Mouse (Mus musculus): ENCODE data around the gene Dkk3.
"Not testable (repeated sequence)": the region's sequence is repeated elsewhere in the genome, so short reads cannot be mapped to it uniquely, and the experiment has no call there.

Dkk3 gene

GRCm38 (mm10) chr7:112130660-112131059, 28.2 kb downstream of the Dkk3 start:
- in situ Hi-C loops (cut with MboI, MseI): no loop called here

- in situ Hi-C loops (cut with MboI, MseI): no loop called here
Observed at GRCm38 (mm10) chr7:112129851-112130250, 29.0 kb downstream of the Dkk3 start.

- in situ Hi-C loops (cut with MboI, MseI): no loop called here
Observed at GRCm38 (mm10) chr7:112128810-112129209, 30.0 kb downstream of the Dkk3 start.

GRCm38 (mm10) chr7:112127954-112128353, 30.9 kb downstream of the Dkk3 start:
- in situ Hi-C loops (cut with MboI, MseI): no loop called here

DNA sequence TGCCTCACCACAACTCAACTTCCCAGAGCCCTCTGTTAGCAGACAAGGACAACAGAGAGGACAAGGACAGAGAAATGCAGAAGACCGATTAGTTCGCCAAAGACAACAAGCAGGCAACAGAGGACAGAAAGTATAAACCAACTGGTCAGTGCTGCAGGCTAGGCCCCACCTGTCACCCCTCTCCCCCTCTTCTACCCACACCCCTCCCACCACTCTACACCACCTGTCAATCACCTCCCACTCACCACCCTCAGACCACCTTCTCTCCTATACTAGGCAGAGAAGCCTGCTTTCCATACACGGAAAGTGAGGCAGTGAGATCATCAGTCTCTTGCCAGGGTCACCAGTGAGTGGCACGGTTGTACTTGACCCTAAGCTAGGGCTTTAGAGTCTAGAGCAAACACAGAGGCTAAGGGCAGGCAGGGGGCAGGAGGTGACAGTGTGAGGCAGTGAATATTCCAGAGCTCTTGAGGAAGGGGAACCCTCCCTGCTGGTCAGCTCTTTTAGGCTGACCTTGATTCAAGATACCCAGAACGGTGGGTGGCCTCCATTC, 31.7 kb downstream of the Dkk3 start:
- in situ Hi-C loops (cut with MboI, MseI): no loop called here

- in situ Hi-C loops (cut with MboI, MseI): no loop called here
Observed at GRCm38 (mm10) chr7:112125625-112126260, 33.1 kb downstream of the Dkk3 start.

GRCm38 (mm10) chr7:112123612-112124011, 35.2 kb downstream of the Dkk3 start:
- in situ Hi-C loops (cut with MboI, MseI): no loop called here

DNA sequence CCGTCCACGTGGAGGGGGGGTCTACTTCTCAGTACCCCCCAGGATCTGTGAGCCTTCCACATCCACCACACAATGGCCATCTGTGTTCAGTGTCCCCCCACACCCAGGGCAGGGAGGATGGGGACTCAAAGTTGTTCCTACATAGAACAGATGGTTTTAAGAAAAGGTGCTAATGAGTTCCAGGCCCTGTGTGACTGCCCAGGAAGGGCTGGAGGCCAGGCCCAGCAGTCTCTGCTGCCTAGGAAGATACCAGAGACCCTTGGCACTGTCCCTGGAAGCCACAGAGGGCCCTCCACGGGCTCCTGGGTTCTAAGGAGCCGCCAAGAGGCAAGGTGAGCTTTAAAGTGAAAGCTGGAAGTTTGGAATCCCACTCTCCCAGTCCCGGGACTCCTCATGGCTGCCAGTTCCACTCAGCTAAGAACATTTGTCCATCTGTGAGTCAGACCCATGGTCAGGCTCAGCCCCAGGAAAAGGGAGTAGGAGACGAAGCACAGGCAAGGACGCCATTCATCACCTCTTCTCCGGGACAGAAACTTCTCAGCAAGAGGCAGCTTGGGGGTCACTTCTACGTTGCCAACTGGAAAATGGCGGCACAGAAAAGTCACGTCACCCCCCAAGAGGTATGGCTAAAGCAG, 36.9 kb downstream of the Dkk3 start:
- in situ Hi-C loops (cut with MboI, MseI): no loop called here

- in situ Hi-C loops (cut with MboI, MseI): no loop called here
Observed at GRCm38 (mm10) chr7:112120861-112121810, 37.7 kb downstream of the Dkk3 start.

DNA sequence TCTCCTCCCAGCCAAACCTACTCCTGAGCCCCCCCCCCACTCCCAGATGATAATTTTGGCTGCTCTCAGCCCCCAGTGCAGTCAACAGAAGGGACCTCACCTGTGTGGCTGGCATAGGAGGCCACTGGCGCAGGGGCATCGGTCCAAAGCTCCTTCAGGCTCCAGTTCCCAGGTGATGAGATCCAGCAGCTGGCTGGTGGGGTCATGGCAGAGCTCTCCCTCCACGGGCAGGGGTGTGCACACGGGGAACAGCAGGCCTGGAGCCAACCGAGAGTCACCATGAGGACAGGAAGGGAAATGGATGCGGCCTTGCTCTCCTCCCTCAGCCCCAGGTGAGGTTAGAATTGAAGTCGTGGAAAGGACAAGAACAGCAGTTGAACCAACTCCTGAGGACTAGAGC, 39.6 kb downstream of the Dkk3 start:
- in situ Hi-C loops (cut with MboI, MseI): no loop called here

DNA sequence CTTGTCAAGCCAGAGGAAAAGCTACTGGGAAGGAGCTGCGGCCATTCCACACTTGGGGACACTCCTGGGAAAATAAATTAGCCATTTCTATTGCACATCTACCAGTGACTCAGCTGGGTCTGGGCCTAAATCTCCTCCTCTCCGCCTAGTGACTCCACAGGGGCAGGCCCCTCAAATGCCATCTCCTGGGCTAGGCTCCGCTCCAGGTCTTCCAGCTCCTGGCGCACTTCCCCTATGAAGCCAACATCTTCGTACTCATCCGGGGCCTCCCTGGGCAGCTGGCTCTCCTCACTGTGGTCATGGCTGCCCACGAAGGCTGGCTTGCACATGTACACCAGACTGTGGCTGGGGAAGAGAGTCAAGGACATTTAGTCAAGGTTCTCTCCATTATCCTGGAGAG, 40.8 kb downstream of the Dkk3 start:
- in situ Hi-C loops (cut with MboI, MseI): no loop called here

DNA sequence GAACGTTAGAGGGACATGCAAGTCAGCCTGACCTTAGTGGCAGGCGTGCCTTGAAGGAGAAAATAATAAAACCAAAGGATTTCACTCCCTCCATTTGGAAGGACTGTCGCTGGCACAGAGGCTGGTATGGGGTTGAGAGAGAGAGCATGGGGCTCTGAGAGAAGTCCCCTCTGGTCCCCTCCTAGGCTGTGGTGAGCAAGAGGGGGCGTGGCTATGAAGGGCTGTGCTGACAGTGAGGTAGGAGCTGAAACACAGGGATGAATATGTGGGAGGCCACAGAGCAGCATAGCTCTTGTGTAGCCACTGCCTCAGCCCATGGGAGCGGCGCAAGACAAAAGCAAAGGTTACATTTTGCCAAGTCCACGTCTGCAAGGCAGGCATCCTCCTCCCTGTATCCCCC, 41.4 kb downstream of the Dkk3 start:
- in situ Hi-C loops (cut with MboI, MseI): no loop called here

GRCm38 (mm10) chr7:112110638-112111372, 48.1 kb downstream of the Dkk3 start:
- in situ Hi-C loops (cut with MboI, MseI): no loop called here

GRCm38 (mm10) chr7:112108757-112109156, 50.1 kb downstream of the Dkk3 start:
- in situ Hi-C loops (cut with MboI, MseI): no loop called here

DNA sequence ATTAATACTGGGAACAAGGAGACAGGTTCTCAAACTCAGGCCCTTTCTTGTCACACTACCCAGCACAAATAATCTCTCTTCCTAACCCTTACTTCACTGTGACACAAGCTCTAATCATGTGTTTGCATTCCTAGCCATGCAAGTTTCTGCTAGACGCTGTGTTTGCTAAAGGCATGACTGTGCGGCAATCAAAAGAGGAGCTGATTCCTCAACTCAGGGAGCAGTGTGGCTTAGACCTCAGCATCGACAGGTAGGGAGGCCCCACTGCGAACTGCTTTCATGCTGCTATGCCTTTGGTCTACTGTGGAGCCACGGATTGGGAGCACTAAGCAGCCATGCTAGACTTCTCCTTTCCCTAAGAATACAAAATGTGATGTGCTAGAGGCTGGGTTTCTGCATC, 55.0 kb downstream of the Dkk3 start:
- in situ Hi-C loops (cut with MboI, MseI): no loop called here

DNA sequence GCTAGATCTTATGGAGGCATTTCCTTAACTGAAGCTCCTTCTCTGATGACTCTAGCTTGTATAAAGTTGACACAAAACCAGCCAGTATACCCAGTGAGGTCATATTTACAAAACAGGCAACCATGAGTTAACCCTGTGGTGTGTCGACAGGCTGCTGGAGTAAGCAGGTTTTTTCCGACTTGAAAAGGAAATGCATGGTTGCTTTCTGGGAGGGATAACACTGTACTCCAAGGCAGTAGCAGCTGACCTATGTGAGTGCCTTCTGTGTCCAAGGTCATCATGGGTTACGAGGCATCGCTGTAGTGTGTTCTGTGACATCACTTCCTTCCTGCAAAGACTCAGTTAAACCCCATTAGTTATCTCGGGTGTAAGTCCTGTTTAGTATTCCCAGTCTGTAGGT, 55.9 kb downstream of the Dkk3 start:
- in situ Hi-C loops (cut with MboI, MseI): no loop called here

DNA sequence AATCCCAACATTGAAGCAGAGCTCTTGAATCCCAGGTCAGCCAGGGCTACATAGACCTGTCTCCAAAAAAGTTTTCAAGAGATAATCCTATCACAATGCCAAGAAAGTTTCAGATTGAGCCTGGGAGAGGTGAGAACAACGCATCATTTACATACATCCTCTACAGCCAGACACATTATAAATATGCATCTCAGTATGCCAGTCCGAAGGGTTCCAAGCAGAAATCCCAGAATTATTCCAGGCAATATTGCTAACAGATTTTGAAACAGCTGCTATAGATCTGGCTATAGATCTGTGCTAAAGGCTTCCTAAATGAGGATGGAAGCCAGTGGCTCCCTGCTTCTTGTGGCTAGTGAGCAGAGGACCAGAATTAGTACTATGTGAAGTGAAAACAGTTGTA, 58.0 kb downstream of the Dkk3 start:
- in situ Hi-C loops (cut with MboI, MseI): no loop called here

- in situ Hi-C loops (cut with MboI, MseI): not testable (repeated sequence)
Observed at GRCm38 (mm10) chr7:112094923-112095322, 63.9 kb downstream of the Dkk3 start.

DNA sequence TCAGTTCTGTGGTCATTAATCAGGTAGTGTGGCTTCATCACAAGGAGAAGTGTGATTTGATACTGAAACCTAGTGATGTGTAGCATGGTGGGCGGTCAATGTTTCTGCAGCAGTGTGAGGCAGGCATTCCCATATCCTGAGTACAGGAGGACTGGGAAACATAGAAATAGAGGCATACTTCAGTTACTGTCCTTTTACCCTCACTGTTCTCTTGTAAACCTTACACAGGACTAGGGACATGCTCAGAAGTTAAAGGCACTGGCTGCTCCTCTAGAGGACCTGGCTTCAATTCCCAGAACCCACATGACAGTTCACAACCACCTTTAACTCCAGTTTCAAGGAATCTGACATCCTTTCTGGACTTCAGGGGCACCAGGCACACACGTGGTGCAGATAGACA, 72.7 kb downstream of the Dkk3 start:
- in situ Hi-C loops (cut with MboI, MseI): no loop called here

DNA sequence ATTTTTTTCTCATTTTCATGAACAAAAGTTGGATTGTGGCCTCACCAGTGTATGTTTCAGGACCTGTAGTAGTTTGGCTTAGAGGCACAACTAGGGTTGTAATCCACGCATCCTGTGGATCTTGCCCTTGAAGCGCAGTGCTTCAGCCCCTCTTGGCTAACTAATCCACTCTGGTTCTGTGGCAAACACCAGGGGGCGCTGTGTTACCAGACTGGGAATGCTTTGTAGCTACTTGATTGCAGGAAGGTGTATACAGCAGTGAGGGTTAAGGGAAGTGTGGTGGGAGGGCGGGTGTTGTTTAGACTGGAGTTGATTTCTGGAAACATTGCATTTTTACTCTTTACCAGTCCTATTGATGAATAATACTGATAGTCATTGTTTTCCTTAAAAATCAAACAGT, 73.8 kb downstream of the Dkk3 start:
- in situ Hi-C loops (cut with MboI, MseI): no loop called here

DNA sequence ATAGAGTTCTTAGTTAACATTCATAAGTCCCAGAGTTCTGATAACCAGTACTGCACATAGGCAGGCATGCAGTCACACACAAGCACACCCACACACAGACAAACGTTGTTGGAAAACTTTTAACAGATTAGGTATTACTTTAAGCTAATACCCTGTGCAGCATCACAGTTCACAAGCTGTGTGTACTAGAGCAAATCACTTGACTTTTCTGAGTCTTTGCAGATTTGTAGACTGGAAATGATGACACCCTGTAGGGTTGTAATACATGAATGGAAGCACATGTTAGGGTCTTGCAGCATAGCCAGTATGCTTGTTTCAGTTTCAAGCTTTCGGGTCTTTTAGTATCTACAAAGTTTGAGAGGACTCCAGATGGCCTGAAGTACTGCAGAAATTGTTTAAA, 74.6 kb downstream of the Dkk3 start:
- in situ Hi-C loops (cut with MboI, MseI): no loop called here

GRCm38 (mm10) chr7:112082636-112083035, 76.2 kb downstream of the Dkk3 start:
- in situ Hi-C loops (cut with MboI, MseI): no loop called here
